Mouse (Mus musculus) heart, embryonic 14.5 days (tissue): Measurements from ENCODE around the gene Gipc3. TPM values are rescaled to one million over a fixed set of nuclear protein-coding genes. Genes with fewer than 3 reads are reported as not detected.

Experiments used
- ATAC-seq: fragments of 200-750 bp; cut with Nextera tagmentation; 2 replicates; pipeline ENCODE4 v1.8.0; 2017; ENCODE audit warnings: low read depth, moderate TSS enrichment; ENCODE audit not compliant: insufficient number of reproducible peaks, insufficient read depth, low FRiP score
- H3K27ac ChIP-seq, 2 experiments: fragments of 200-500 bp in 1 of 2; fragments of 300-500 bp in 1 of 2; sonication (generic) in 1 of 2; replicated peaks in 1 of 2; 2 replicates each; pipeline ENCODE4 v1.5.1; 2012 to 2014; ENCODE audit warnings: low read depth in 2 of 2, low read length in 2 of 2, control low read depth in 1 of 2, mild to moderate bottlenecking in 1 of 2, mixed read lengths in 1 of 2; ENCODE audit not compliant: control insufficient read depth in 1 of 2, insufficient read depth in 1 of 2
- H3K27me3 ChIP-seq: fragments of 300-500 bp; sonication (generic); 2 replicates; pipeline ENCODE4 v1.6.1; 2014; ENCODE audit warnings: mild to moderate bottlenecking, low read length, control low read depth; ENCODE audit not compliant: control insufficient read depth, insufficient read depth
- H3K36me3 ChIP-seq: fragments of 300-500 bp; sonication (generic); 2 replicates; pipeline ENCODE4 v1.6.1; 2014; ENCODE audit warnings: mild to moderate bottlenecking, control low read depth, low read length, mixed read lengths; ENCODE audit not compliant: control insufficient read depth, insufficient read depth
- H3K4me1 ChIP-seq, 2 experiments: fragments of 200-500 bp in 1 of 2; fragments of 300-500 bp in 1 of 2; sonication (generic) in 1 of 2; 2 replicates each; pipeline ENCODE4 v1.6.1; 2012 to 2014; ENCODE audit warnings: low read length in 2 of 2, control low read depth in 1 of 2, mixed read lengths in 1 of 2; ENCODE audit not compliant: control insufficient read depth in 2 of 2, insufficient read depth in 2 of 2
- H3K4me2 ChIP-seq: fragments of 300-500 bp; sonication (generic); 2 replicates; pipeline ENCODE4 v1.6.1; 2014; ENCODE audit warnings: mild to moderate bottlenecking, low read length
- H3K4me3 ChIP-seq, 2 experiments: fragments of 200-500 bp in 1 of 2; fragments of 300-500 bp in 1 of 2; sonication (generic) in 1 of 2; 2 replicates each; pipeline ENCODE4 v1.5.1; 2012 to 2014; ENCODE audit warnings: low read length in 2 of 2, mild to moderate bottlenecking in 2 of 2, control low read depth in 1 of 2, low read depth in 1 of 2, moderate library complexity in 1 of 2; ENCODE audit not compliant: control insufficient read depth in 1 of 2, insufficient read depth in 1 of 2
- H3K9ac ChIP-seq: fragments of 300-500 bp; sonication (generic); 2 replicates; pipeline ENCODE4 v1.6.1; 2014; ENCODE audit warnings: mild to moderate bottlenecking, low read length
- H3K9me3 ChIP-seq: fragments of 300-500 bp; sonication (generic); 2 replicates; pipeline ENCODE4 v1.6.1; 2016; ENCODE audit warnings: low read length, control low read depth; ENCODE audit not compliant: control insufficient read depth
- WGBS: fragments of 180-500 bp; shearing (Covaris S2); extraction: QIAGEN DNeasy Blood & Tissue Kit; methylation state at CpG from one replicate; pipeline ENCODE4 v1.1.7; 2014; 5-methylcytosine and 5-hydroxymethylcytosine counted together
- polyA plus RNA-seq: library from polyadenylated mRNA; unstranded; fragments of >200 nt; fragmentation: Nextera tagmentation; extraction: Ambion mirVana; gene quantifications from 2 replicates; pipeline ENCODE4 v1.2.1, GENCODE M21; 2014

The Gipc3 gene
- polyA plus RNA-seq, 1 experiment from 2014 or later = 0.11 TPM

DNA sequence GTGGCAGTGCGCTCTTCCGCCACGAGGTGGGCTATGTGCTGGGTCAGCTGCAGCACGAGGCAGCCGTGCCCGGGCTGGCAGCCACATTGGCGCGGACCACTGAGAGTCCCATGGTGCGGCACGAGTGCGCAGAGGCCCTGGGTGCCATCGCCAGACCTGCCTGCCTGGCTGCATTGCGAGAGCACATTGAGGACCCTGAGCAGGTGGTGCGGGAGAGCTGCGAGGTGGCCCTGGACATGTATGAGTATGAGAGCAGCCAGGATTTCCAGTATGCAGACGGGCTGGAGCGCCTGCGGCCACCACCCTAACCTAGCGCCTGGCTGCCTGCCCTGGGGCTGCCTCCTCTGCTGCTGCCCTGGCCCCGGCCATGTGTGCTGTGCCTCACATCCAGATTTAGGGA, 44.6 kb upstream of the Gipc3 start:
- H3K27me3 ChIP-seq = no peaks in the 10 kb centered on the region
- H3K4me1 ChIP-seq = peaks cover 8 to 22% of the 10 kb centered on the region in 2 experiments
- no peak overlapping the region for H3K9ac ChIP-seq
- ATAC-seq = no peak
- peaks cover 38% of the 10 kb centered on the region for H3K36me3 ChIP-seq
- H3K4me3 ChIP-seq = no peak overlapping the region
- WGBS = 95% methylated on average over 20 of the region's 20 CpGs
- H3K9me3 ChIP-seq = no peaks in the 10 kb centered on the region
- H3K4me2 ChIP-seq = no peak overlapping the region
- H3K27ac ChIP-seq = no peak overlapping the region

DNA sequence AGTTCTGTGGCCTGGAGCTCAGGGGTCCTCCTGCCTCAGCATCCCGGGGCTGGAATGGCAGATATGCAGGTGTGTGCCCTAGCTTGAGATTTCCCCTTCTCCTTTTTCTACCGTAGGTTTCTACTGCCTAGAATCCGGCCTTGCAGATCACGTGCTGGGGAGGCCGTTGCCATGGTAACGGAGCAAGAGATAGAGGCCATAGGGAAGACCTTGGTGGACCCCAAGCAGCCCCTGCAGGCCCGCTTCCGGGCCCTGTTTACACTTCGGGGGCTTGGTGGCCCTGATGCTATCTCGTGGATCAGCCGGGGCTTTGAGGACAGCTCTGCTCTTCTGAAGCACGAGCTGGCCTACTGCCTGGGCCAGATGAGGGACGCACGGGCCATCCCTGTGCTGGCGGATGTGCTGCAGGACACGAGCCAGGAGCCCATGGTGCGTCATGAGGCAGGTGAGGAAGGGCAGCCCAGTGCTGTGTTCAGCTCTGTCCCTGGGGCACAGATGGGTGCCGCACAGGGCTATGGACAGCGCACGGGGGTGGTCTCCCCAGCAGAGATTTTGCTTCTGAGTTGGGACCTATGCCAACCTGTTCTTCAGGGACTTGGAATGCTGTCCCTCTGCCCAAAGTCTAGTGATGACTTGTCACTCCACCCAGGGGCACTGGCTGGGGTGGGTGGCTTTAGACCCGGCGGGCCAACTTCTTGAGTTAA, 42.7 kb upstream of the Gipc3 start:
- H3K27ac ChIP-seq = no peak overlapping the region
- H3K4me3 ChIP-seq = peak overlapping the region in 1 of 2 experiments; percentile 92; a peak in 1 of 4 replicates
- no peaks in the 10 kb centered on the region for H3K27me3 ChIP-seq
- H3K4me1 ChIP-seq = peaks cover 16 to 29% of the 10 kb centered on the region in 2 experiments
- peak overlapping the region; percentile 89 for H3K4me2 ChIP-seq
- no peak for ATAC-seq
- H3K9me3 ChIP-seq = no peaks in the 10 kb centered on the region
- H3K36me3 ChIP-seq = peaks cover 38% of the 10 kb centered on the region
- H3K9ac ChIP-seq = no peak overlapping the region
- 80% methylated on average over 22 of the region's 22 CpGs for WGBS

DNA sequence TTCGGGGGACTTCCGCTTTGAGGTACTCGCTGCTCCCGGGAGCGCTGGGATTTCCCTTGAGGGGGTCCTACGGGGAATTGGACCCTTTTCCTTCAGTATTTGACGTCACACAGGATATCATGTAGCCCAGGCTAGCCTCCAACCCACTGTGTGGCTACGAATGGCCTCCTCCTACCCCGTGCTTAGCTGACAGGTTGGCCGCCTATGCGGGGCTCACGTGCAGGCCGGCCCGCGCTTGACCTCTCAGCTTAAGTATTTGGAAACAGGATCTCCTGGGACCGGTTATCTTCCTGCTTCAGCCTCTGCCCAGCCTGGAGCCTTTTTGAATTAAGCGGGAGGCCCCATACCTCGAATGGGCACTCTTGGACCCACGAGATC, 41.5 kb upstream of the Gipc3 start:
- peak; percentile 2; the same call in 1 of the 2 replicates for ATAC-seq
- Histone ChIP-seq H3K4me1 (peaks cover 16 to 24% of the 10 kb centered on the region in 2 experiments), H3K4me2 (peak overlapping the region; percentile 89), H3K27me3 (no peaks in the 10 kb centered on the region), H3K36me3 (peaks cover 38% of the 10 kb centered on the region), H3K9me3 (no peaks in the 10 kb centered on the region), H3K9ac (peak overlapping the region; percentile 93), H3K4me3 (peak overlapping the region; percentile 70 to 92), H3K27ac (peak overlapping the region; percentile 72 to 86)
- under 1% methylated on average over 19 of the region's 19 CpGs for WGBS

DNA sequence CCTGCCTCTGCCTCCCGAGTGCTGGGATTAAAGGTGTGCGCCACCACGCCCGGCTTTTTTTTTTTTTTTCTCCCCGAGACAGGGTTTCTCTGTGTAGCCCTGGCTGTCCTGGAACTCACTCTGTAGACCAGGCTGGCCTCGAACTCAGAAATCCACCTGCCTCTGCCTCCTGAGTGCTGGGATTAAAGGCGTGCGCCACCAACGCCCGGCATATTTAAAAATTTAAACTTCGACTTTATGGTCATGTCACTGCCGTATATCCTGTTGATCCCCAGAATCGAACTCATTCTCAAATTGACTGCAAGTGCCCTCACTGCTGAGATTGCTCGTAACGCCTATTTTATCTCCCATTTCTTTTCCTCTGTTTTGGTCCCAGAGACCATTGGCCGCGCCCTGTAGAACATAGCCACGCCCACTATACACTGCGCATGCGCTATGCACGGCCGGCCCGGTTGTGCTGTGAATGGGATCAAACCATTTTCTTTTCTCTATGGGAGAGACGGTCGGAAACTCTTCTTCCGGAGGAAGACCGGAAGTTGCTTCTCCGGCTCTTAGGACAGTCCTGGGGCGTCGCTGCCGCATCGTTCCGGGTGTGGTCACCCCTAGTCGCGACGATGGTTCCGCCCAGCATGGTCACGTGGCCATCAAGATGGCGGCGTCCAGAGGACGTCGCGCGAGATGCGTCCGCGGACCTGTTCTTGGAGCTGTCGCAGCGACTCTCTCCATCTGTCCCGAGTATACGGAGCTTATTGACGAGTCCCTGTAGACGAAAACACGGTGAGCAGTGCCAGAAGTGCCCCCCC, 40.9 kb upstream of the Gipc3 start, which contains the start of the genes Dohh and Gm48551:
Dohh (plus strand) TSS at position 627 of the 803 bp plus-strand sequence.
Gm48551 (plus strand) TSS at position 665 of the 803 bp plus-strand sequence.
- Histone ChIP-seq H3K4me3 (peak within 1 kb of the TSS; percentile 70 to 92), H3K9ac (peak within 1 kb of the TSS; percentile 93), H3K4me2 (peak within 1 kb of the TSS; percentile 89), H3K27ac (peak within 1 kb of the TSS; percentile 72 to 86), H3K36me3 (peaks cover 33% of the 10 kb centered on the region), H3K4me1 (peaks cover 15 to 20% of the 10 kb centered on the region in 2 experiments), H3K9me3 (no peaks in the 10 kb centered on the region), H3K27me3 (no peaks in the 10 kb centered on the region)
- WGBS = 7% methylated on average over 53 of the region's 54 CpGs
- peak; percentile 90 for ATAC-seq

DNA sequence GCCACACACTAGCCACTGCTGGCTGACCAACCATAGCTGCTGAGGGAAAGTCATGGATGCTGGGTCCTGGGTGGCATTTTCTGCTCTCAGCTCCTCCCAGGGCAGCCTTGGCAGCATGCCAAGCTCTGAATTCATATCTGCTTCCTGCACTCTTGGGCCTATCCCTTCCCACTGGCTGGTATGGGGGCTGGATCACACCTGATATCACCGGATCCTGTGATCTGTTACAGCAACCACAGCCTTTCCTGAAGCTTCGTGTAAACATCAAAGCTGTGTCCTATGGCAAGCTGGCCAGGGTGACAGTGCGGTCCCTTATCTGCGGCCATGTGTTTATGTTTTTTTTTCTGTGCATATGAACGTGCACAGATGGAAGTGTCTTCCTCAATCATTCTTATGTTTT, 39.0 kb upstream of the Gipc3 start:
- Histone ChIP-seq H3K4me1 (peaks cover 20 to 27% of the 10 kb centered on the region in 2 experiments), H3K27me3 (no peaks in the 10 kb centered on the region), H3K9ac (peak overlapping the region; percentile 10; the same call in 1 of the 2 replicates), H3K27ac (peak overlapping the region; percentile 14 to 24), H3K9me3 (no peaks in the 10 kb centered on the region), H3K4me3 (no peak overlapping the region), H3K4me2 (no peak overlapping the region), H3K36me3 (peaks cover 14% of the 10 kb centered on the region)
- WGBS = 29% methylated on average over 5 of the region's 5 CpGs
- ATAC-seq = no peak

DNA sequence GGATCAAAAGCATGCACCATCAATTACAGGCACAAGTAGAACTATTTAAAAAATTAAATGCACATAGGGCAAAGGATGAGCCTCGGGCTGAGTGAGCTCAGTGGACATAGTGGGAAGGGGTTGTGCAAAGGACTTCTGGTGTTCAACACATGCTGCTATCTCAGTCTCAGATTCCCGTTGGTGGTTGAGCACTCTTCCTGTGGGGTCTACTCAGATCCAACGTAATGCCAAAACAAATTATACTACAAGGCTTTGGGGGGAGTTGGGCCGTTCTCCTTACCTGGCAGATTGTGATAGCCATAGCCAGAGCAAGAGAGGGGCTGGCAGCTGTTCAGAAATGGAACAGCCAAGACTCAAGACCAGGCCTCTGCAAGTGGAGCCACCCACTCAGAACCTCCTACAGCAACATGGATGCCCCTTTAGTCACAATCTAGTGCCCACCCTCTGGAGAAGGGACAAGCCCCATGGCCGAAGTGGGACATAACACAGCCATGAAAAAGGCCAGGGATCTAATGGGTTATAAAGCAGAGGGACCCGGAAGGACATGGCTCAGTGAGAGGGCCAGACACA, 36.8 kb upstream of the Gipc3 start:
- H3K27ac ChIP-seq = no peak overlapping the region; a peak in 1 of 4 replicates
- H3K4me2 ChIP-seq = no peak overlapping the region
- H3K9ac ChIP-seq = no peak overlapping the region
- no peaks in the 10 kb centered on the region for H3K9me3 ChIP-seq
- H3K4me1 ChIP-seq = peaks cover 21 to 30% of the 10 kb centered on the region in 2 experiments
- H3K36me3 ChIP-seq = peaks cover 14% of the 10 kb centered on the region
- no peak overlapping the region for H3K4me3 ChIP-seq
- WGBS = 86% methylated on average over 6 of the region's 6 CpGs
- no peak for ATAC-seq
- H3K27me3 ChIP-seq = no peaks in the 10 kb centered on the region

DNA sequence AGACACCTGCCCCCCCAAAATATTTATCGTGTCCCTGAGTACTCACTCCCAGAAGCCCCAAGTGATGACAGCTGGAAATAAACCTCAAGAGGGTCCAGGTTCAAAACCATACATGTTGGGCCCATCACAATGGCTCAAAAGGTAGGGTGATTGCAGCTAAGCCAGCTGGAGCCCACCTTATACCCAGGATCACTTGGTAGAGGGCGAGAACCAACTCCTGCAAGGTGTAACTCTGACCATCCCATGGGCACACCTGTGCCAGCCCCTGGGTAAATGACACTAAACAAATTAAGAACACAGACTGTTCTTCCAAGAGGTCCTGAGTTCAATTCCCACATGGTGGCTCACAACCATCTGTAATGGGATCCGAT, 36.1 kb upstream of the Gipc3 start:
- Histone ChIP-seq H3K27ac (peak overlapping the region; percentile 74 to 76), H3K36me3 (peaks cover 20% of the 10 kb centered on the region), H3K4me1 (peaks cover 20 to 29% of the 10 kb centered on the region in 2 experiments), H3K27me3 (no peaks in the 10 kb centered on the region), H3K9me3 (no peaks in the 10 kb centered on the region), H3K4me3 (peak overlapping the region; percentile 67 to 71), H3K9ac (peak overlapping the region; percentile 73), H3K4me2 (peak overlapping the region; percentile 78)
- 62% methylated on average over 3 of the region's 3 CpGs for WGBS
- no peak for ATAC-seq
